Mouse (Mus musculus) gastrocnemius, postnatal 10 days (tissue): Measurements from ENCODE around the gene Dync1i1. TPM values are rescaled to one million over a fixed set of nuclear protein-coding genes. Genes with fewer than 3 reads are reported as not detected.
"Not testable (repeated sequence)": the region's sequence is repeated elsewhere in the genome, so short reads cannot be mapped to it uniquely, and the experiment has no call there.

Experiments
- DNase-seq: peaks from one replicate; pipeline ENCODE4 v3.0.0; 2021; ENCODE audit warnings: mixed read lengths
- long read RNA-seq, 2 experiments: library from polyadenylated mRNA; stranded (forward); transcript quantifications; one replicate each; pipeline ENCODE4 v2.0.0; 2021
- total RNA-seq, 2 experiments: library from RNA; stranded (reverse); gene quantifications; 2 replicates each; pipeline ENCODE4 v1.2.3; 2021

The Dync1i1 gene
- total RNA-seq, result 1 to 10 TPM; 2.1 to 2.6 TPM
- long read RNA-seq, experiment 1, partial matches to known transcripts, result 0 of 2 reads
- long read RNA-seq, experiment 1, other reads (novel, unspliced or antisense), result 0 of 2 reads
- long read RNA-seq, experiment 2, result 0 reads

- DNase-seq, result peak; percentile 34
These were observed at the start of gene Dync1i1 for GRCm38 (mm10) chr6:5725611-5726236. Dync1i1 (plus strand) TSS chr6:5725639.

DNA sequence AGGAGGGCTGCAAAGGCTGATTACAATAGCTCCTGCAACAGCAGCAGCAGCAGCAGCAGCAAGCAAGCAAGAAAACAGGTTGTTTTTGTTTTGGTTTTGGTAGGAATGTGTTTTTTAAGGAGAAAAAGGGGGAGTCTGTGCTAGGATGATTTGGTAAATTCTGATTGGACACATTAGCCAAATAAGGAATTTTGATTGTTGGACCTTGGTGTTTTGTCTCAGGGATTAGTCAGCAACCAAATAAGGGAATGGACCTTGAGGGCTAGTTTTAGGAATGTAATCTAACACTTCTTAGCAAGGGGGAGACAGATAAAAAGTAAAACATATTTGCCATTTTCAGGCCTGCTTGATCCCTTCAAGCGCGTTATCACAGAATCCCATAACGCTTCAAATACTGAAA lies 45.7 kb upstream of the Dync1i1 start:
- no peak for DNase-seq

DNA sequence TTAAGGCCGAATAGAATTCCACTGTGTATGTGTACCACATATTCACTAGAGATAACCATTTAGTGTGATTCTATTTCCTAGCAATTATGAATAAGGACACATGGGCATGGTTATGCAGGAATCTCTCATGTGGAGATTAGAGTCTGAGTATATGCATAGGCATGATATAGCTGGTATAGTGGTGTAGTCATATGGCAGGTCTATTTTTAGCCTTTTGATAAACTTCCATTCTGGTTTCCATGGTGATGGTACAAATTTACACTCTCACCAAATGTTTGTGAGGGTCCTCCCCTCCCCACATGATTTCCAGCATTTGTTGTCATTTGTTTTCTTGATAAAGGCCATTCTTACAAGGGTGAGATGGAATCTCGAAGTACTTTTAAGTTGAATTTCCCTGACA lies 23.6 kb upstream of the Dync1i1 start:
- no peak for DNase-seq

- not testable (repeated sequence) for DNase-seq
These were observed 17.5 kb upstream of the Dync1i1 start for GRCm38 (mm10) chr6:5707894-5708293.

GRCm38 (mm10) chr6:5710063-5710605 lies 15.3 kb upstream of the Dync1i1 start:
- DNase-seq, result peak; percentile 34

GRCm38 (mm10) chr6:5712620-5713019 lies 12.8 kb upstream of the Dync1i1 start:
- no peak for DNase-seq

GRCm38 (mm10) chr6:5715101-5715618 lies 10.3 kb upstream of the Dync1i1 start:
- no peak for DNase-seq

DNA sequence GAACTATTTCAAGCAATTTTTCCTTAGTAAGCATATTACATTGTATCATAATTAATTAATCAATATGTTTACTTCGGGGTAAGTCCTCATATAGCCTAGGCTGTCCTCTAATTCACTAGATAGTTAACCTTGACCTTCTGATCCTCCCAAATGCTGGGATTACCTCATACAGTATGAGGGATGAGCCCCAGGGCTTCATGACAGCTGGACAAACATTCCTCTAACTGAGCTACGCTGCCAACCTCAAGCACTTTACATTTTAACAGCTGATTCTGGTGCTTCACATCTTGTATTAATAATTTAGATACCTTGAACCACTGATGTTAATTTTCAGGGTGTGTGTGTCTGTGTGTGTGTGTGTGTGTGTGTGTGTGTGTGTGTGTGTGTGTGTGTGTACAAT lies 6.5 kb upstream of the Dync1i1 start:
- DNase-seq, result no peak

DNA sequence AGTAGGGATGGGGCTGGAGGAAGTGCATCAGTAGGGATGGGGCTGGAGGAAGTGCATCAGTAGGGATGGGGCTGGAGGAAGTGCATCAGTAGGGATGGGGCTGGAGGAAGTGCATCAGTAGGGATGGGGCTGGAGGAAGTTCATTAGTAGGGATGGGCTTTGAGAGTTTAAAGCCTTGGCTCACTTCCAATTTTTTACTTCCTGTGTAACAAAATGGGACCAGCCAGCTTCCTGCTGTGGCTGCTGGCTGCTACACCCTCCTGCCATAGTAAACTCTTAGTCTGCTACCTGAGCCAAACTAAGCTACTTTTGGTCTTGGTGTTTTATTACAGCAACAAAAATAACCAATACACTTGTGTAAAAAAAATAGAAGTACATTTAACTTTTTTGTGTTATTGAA lies 4.7 kb upstream of the Dync1i1 start:
- DNase-seq, result not testable (repeated sequence)

- no peak for DNase-seq
These were observed 1.5 kb upstream of the Dync1i1 start for GRCm38 (mm10) chr6:5723986-5724385.

DNA sequence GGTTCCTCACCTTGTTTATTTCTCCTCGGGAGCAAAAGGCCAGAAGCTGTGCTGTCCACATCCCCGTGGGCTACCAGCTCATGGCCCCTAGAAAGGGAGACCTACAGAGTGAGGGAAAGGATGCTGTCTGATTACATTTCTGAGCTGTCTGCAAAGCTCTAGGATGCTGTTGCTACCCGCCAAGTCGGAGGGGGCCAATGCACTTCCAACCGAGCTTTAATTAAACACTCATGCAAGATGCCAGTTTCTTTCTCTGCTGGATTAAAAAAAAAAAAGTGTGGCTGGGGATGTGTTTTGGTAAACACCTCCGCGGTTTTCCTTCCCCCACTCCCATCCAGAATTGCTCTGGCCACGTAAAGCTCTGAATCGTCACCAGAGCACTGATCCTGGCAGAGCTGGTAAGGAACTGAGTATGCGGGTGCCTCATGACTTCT lies 815 bp downstream of the Dync1i1 start:
- DNase-seq, result no peak

- DNase-seq, result no peak
These were observed 7.8 kb downstream of the Dync1i1 start for GRCm38 (mm10) chr6:5733217-5733616.

DNA sequence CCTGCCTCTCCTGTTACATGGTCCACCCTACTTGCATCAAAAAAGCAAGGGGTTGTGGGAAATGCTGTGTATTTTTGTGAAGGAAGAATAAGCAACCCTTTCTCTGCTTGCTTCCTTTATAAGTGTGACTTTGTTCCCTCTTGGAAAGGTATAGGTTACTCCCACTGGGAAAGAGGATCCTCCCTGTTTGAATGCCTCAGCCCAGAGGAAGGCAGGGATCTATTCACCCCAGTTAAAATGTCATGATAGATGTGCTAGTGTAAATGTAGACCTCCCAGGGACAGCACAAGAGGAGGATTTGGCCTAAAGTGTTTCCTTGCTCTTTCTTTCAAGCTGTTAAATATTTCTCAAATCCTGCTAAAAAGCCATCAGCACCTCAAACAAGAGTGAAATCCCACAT lies 9.0 kb downstream of the Dync1i1 start:
- no peak for DNase-seq

- DNase-seq, result no peak
These were observed 9.4 kb downstream of the Dync1i1 start for GRCm38 (mm10) chr6:5734862-5735261.

GRCm38 (mm10) chr6:5739711-5740110 lies 14.3 kb downstream of the Dync1i1 start:
- DNase-seq, result no peak

GRCm38 (mm10) chr6:5741395-5742032 lies 16.1 kb downstream of the Dync1i1 start:
- DNase-seq, result no peak

DNA sequence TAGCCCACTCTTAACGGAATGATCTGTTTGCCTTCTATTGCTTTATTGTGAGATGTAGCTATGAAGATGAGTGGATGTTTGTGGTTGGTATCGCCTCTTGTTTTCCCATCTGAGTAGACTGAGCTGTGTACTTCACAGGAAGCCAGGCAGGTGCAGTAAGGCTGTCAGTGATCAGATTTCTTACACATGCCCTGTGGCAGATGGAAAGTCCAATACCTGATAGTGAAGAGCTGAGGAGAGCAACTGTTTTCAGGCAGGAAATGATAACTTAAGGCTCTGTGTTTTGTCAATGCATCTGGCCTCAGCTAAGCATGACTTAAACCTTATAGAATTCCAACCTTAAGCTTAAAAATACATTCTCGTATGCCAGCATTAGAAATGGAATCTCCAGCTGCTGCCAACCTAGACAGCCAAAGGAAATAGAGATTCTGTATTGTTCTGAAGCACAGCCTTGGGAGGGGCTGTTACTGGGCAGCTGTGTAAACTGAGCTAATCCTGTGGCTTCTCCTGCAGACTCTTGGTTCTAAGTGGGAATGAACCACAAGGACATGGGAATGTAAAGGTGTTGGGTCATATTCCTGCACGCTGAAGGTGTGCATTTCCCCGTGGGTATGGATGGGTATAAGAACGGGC lies 24.8 kb downstream of the Dync1i1 start:
- no peak for DNase-seq

DNA sequence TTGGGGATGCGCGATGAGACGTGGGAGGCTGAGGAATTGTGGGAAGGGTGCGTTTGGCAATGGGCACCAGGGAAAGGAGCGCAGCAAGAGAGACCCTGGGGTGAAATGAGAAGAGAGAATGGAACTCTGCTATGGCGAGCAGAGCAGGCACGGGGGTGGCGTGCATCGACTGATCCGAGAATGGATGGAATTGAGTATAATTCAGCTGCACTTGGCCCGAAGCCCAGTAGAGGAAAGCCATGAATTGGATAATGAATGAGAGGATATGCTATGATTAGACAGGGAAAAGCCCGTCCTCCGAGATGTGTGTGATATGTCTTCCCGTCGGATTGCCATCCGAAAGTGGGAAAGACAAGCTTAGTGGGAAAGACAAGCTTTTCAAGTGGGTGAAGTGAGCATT lies 26.7 kb downstream of the Dync1i1 start:
- DNase-seq, result peak; percentile 6

- DNase-seq, result no peak
These were observed 27.2 kb downstream of the Dync1i1 start for GRCm38 (mm10) chr6:5752617-5753016.

DNA sequence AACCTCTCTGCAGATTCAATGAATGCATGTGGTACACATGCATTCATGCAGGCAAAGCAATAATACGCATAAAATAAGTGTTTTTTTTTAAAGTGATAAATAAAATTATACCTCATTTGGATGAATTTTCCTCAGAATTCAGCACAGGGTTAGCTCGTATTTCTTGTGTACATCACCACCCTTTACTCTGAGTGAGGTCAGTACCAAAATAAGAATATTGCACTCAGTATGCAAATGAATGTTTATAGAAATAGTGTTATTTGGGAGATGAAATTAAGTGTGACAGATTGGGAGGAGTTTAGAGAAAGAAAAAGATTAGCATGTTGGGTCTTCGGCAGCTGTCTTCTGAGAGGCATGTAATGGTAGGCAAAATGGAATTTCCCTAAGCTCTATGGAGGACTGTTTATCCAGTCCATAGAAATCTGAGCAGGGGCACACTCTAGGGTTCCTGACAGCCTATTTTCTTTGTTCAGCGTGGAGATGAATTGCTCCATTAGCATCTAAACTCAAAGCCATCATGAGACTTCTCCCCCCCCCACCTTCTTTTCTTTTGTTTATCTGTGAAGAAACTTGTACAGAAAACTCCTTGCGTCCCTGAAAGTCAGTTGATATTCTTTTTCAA lies 31.2 kb downstream of the Dync1i1 start:
- no peak for DNase-seq

DNA sequence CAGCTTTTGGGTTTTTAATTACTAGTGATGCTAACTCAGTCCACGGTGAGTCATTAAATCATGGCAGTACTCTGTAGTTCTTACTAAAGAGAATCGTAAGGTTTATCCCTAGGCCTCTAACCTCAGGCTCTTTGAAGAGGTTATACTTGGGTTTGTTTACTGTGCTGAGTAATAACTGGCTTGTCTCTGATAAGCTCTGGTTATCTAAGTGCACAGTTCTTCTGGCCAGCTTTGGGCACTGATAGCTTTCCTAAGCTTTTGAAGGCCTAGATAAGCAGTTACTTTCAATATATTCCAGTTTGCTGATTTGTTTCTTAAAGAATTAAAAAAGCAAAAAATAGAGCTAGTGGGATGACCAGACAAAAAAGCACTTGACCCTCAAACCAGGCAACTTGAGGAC lies 37.5 kb downstream of the Dync1i1 start:
- DNase-seq, result no peak

GRCm38 (mm10) chr6:5768576-5768975 lies 43.1 kb downstream of the Dync1i1 start:
- no peak for DNase-seq
